In the genomic region with DNA sequence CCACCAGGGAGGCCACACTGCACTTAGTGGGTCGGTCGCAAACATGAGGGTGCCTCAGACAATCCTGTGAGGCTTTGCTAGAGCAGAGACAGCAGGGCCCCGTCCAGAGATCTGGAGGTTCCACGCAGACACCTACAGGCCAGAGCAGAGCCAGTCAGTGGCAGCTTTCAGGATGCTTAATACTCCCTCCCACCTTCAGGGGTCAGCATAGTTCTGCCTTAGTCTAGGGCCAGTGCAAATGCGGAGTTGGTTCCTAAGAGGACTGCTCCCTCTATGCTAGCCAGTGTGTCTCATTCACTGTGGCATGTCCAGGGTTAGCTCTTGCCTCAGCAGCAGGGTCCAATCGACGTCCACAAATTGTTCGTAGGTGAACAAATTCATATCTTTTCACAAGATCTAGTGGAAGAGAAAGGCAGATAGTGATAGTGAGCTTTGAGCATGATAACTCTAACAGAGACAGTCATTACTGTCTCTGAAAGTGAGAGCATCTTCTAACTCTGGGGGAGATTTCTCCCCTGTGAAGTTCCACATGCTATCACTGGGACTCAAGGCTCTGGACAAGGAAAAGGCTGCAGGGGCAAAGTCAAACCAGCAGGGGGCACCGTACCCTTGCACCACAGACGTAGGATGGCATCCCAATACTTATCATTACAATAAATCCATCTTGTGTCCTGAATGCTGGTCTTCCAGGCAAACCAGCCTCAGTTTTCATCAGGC, we compare ENCODE assay signal across 8 mouse cellular contexts. TPM values are rescaled to one million over a fixed set of nuclear protein-coding genes. Genes with fewer than 3 reads are reported as not detected.
DNase-seq lines count a peak whose midpoint lies in the region; ATAC-seq and TF ChIP-seq lines count a peak whose summit lies in the region.

No protein-coding gene starts in this region.

- H3K27me3 ChIP-seq in forebrain, embryonic 10.5 days (ENCODE audit: poor library complexity, severe bottlenecking) = no peaks in the 10 kb centered on the region
- H3K27me3 ChIP-seq in heart, embryonic 15.5 days = no peaks in the 10 kb centered on the region
- H3K27me3 ChIP-seq in liver, embryonic 14.5 days (ENCODE audit: control insufficient read depth, insufficient read depth, low read length) = no peaks in the 10 kb centered on the region; the same call in 1 of the 2 replicates
- H3K27me3 ChIP-seq in neural tube, embryonic 12.5 days (replicated peaks) = no peaks in the 10 kb centered on the region
- H3K27me3 ChIP-seq in stomach, postnatal 0 days (ENCODE audit: control insufficient read depth, insufficient read depth, low read length) = no peaks in the 10 kb centered on the region

- no peak overlapping the region for H3K9ac ChIP-seq in heart, embryonic 15.5 days
- no peak overlapping the region for H3K9ac ChIP-seq in liver, embryonic 14.5 days (replicated peaks)
- H3K9ac ChIP-seq in neural tube, embryonic 12.5 days = no peak overlapping the region
- H3K9ac ChIP-seq in stomach, postnatal 0 days (ENCODE audit: low read length) = no peak overlapping the region

- 36% methylated on average over 10 of the region's 10 CpGs for WGBS in forebrain, embryonic 10.5 days
- 30% methylated on average over 10 of the region's 10 CpGs for WGBS in heart, embryonic 15.5 days
- 24% methylated on average over 10 of the region's 10 CpGs for WGBS in liver, embryonic 14.5 days (ENCODE audit: insufficient replicate concordance)
- 32% methylated on average over 10 of the region's 10 CpGs for WGBS in neural tube, embryonic 12.5 days
- 40% methylated on average over 10 of the region's 10 CpGs for WGBS in stomach, postnatal 0 days

- no peak for TF ChIP-seq EP300 in liver, embryonic 14.5 days (IDR thresholded peaks at IDR 0.05; ENCODE audit: low read depth)
- TF ChIP-seq EP300 in stomach, postnatal 0 days (optimal IDR thresholded peaks at IDR 0.05) = no peak

- H3K4me1 ChIP-seq in forebrain, embryonic 10.5 days = peaks cover 10% of the 10 kb centered on the region; the same call in 1 of the 2 replicates
- peaks cover 6% of the 10 kb centered on the region; the same call in 1 of the 2 replicates for H3K4me1 ChIP-seq in heart, embryonic 15.5 days (replicated peaks)
- H3K4me1 ChIP-seq in liver, embryonic 14.5 days (replicated peaks; ENCODE audit: control insufficient read depth in 2 of 2, insufficient read depth in 2 of 2, low read length in 1 of 2) = no peaks in the 10 kb centered on the region
- 0 out of 2 replicates have a peak, but pooled peaks cover 3% of the 10 kb centered on the region for H3K4me1 ChIP-seq in neural tube, embryonic 12.5 days
- no peaks in the 10 kb centered on the region for H3K4me1 ChIP-seq in stomach, postnatal 0 days (replicated peaks; ENCODE audit: control insufficient read depth, insufficient read depth)

- H3K9me3 ChIP-seq in forebrain, embryonic 10.5 days = peaks cover 7% of the 10 kb centered on the region; the same call in 1 of the 2 replicates
- H3K9me3 ChIP-seq in heart, embryonic 15.5 days (replicated peaks) = no peaks in the 10 kb centered on the region
- H3K9me3 ChIP-seq in liver, embryonic 14.5 days (ENCODE audit: control insufficient read depth, low read length) = no peaks in the 10 kb centered on the region
- no peaks in the 10 kb centered on the region for H3K9me3 ChIP-seq in neural tube, embryonic 12.5 days
- no peaks in the 10 kb centered on the region for H3K9me3 ChIP-seq in stomach, postnatal 0 days (ENCODE audit: control insufficient read depth, low read length)

- no peak overlapping the region for H3K4me3 ChIP-seq in forebrain, embryonic 10.5 days
- no peak overlapping the region for H3K4me3 ChIP-seq in heart, embryonic 15.5 days
- H3K4me3 ChIP-seq in liver, embryonic 14.5 days (ENCODE audit: insufficient read depth in 1 of 2, low read depth in 2 of 2, low read length in 2 of 2) = no peak overlapping the region
- H3K4me3 ChIP-seq in neural tube, embryonic 12.5 days = no peak overlapping the region
- no peak overlapping the region for H3K4me3 ChIP-seq in stomach, postnatal 0 days (ENCODE audit: low read depth, low read length)

- no peak overlapping the region for H3K4me2 ChIP-seq in heart, embryonic 15.5 days
- no peak overlapping the region for H3K4me2 ChIP-seq in liver, embryonic 14.5 days (ENCODE audit: low read depth)
- no peak overlapping the region for H3K4me2 ChIP-seq in neural tube, embryonic 12.5 days (replicated peaks)
- H3K4me2 ChIP-seq in stomach, postnatal 0 days (replicated peaks; ENCODE audit: low read depth) = no peak overlapping the region

- peak; percentile 93 for TF ChIP-seq CTCF in liver, embryonic 14.5 days (IDR thresholded peaks at IDR 0.05; ENCODE audit: low read depth)
- TF ChIP-seq CTCF in stomach, postnatal 0 days (IDR thresholded peaks at IDR 0.05; ENCODE audit: low read depth) = peak; percentile 91

- DNase-seq in c-Kit-negative CD71-positive TER-119-positive erythroid progenitor cells, embryonic 14.5 days (ENCODE audit: low read depth, low spot score) = peak; percentile 43
- peak; percentile 73 for DNase-seq in forebrain, embryonic 10.5 days (ENCODE audit: extremely low spot score, low spot score)
- DNase-seq in kidney, postnatal 25 days = peak; percentile 82 to 91
- DNase-seq in liver, embryonic 14.5 days (ENCODE audit: low read depth in 3 of 3, low spot score in 3 of 3) = peak; percentile 35 to 43 (median 39)
- DNase-seq in stomach, postnatal 0 days (ENCODE audit: low spot score) = peak; percentile 81

- peak overlapping the region; percentile 31; the same call in 1 of the 2 replicates for H3K27ac ChIP-seq in forebrain, embryonic 10.5 days
- H3K27ac ChIP-seq in heart, embryonic 15.5 days = no peak overlapping the region
- H3K27ac ChIP-seq in liver, embryonic 14.5 days = no peak overlapping the region
- H3K27ac ChIP-seq in neural tube, embryonic 12.5 days = no peak overlapping the region
- H3K27ac ChIP-seq in stomach, postnatal 0 days (replicated peaks) = no peak overlapping the region

- peak; percentile 92 for ATAC-seq in CD4-positive, CD25-positive, alpha-beta regulatory T cell, adult 4 months
- ATAC-seq in heart, embryonic 15.5 days (replicated peaks; ENCODE audit: insufficient number of reproducible peaks, insufficient read depth, low FRiP score, low read depth) = peak; percentile 76
- peak; percentile 76 for ATAC-seq in liver, embryonic 14.5 days (ENCODE audit: insufficient read depth)
- peak; percentile 95 for ATAC-seq in neural tube, embryonic 12.5 days (ENCODE audit: low FRiP score, low read depth)
- peak; percentile 90 for ATAC-seq in stomach, postnatal 0 days (ENCODE audit: low FRiP score, low TSS enrichment)

- H3K36me3 ChIP-seq in forebrain, embryonic 10.5 days (replicated peaks) = no peaks in the 10 kb centered on the region
- no peaks in the 10 kb centered on the region for H3K36me3 ChIP-seq in heart, embryonic 15.5 days
- no peaks in the 10 kb centered on the region for H3K36me3 ChIP-seq in liver, embryonic 14.5 days (replicated peaks; ENCODE audit: control insufficient read depth, insufficient read depth, low read depth)
- H3K36me3 ChIP-seq in neural tube, embryonic 12.5 days = no peaks in the 10 kb centered on the region
- H3K36me3 ChIP-seq in stomach, postnatal 0 days (ENCODE audit: control insufficient read depth, insufficient read depth, low read length) = no peaks in the 10 kb centered on the region

RNA-seq across cellular contexts. Expression of a gene that starts 36.5 kb away (rescaled TPM):
- polyA plus RNA-seq in CD4-positive, CD25-positive, alpha-beta regulatory T cell, adult 4 months (2017; shearing (Covaris generic)) = 1 to 10 TPM; 7.4 to 9.7 TPM
- 26.5 and 27.2 TPM in 2 replicates for polyA plus RNA-seq in forebrain, embryonic 10.5 days (2016; fragmentation: Nextera tagmentation; extraction: Ambion mirVana)
- 34.8 and 36.5 TPM in 2 replicates for polyA plus RNA-seq in heart, embryonic 15.5 days (2015; fragmentation: Nextera tagmentation; extraction: Ambion mirVana)
- 2.4 and 3.4 TPM in 2 replicates for polyA plus RNA-seq in liver, embryonic 14.5 days (2012; rRNA removed)
- 7.3 and 9.7 TPM in 2 replicates for polyA plus RNA-seq in liver, embryonic 14.5 days (2014; fragmentation: Nextera tagmentation; extraction: Ambion mirVana)
- 34.1 and 35.0 TPM in 2 replicates for polyA plus RNA-seq in neural tube, embryonic 12.5 days (2016; fragmentation: Nextera tagmentation; extraction: Ambion mirVana)
- 85.2 and 94.2 TPM in 2 replicates for polyA plus RNA-seq in stomach, postnatal 0 days (2015; fragmentation: Nextera tagmentation; extraction: Ambion mirVana)

RNA-seq across cellular contexts. Expression of a gene that starts 53.0 kb away (rescaled TPM):
- 10 to 100 TPM; 43.3 to 57.5 TPM for polyA plus RNA-seq in CD4-positive, CD25-positive, alpha-beta regulatory T cell, adult 4 months (2017; shearing (Covaris generic))
- polyA plus RNA-seq in forebrain, embryonic 10.5 days (2016; fragmentation: Nextera tagmentation; extraction: Ambion mirVana) = 20.5 and 21.9 TPM in 2 replicates
- polyA plus RNA-seq in heart, embryonic 15.5 days (2015; fragmentation: Nextera tagmentation; extraction: Ambion mirVana) = 9.2 and 11.9 TPM in 2 replicates
- 8.6 and 17.2 TPM in 2 replicates for polyA plus RNA-seq in liver, embryonic 14.5 days (2012; rRNA removed)
- polyA plus RNA-seq in liver, embryonic 14.5 days (2014; fragmentation: Nextera tagmentation; extraction: Ambion mirVana) = 10.4 and 11.8 TPM in 2 replicates
- 34.0 and 35.0 TPM in 2 replicates for polyA plus RNA-seq in neural tube, embryonic 12.5 days (2016; fragmentation: Nextera tagmentation; extraction: Ambion mirVana)
- polyA plus RNA-seq in stomach, postnatal 0 days (2015; fragmentation: Nextera tagmentation; extraction: Ambion mirVana) = 14.8 and 15.3 TPM in 2 replicates
